Mouse (Mus musculus): ENCODE measurements around the gene Gm3239.
"Not testable (repeated sequence)": the region's sequence is repeated elsewhere in the genome, so short reads cannot be mapped to it uniquely, and the experiment has no call there.

- TF ChIP-seq CTCF (IDR thresholded peaks at IDR 0.05; ENCODE audit: low read depth, low read length); POLR2A (IDR thresholded peaks at IDR 0.05; ENCODE audit: borderline replicate concordance, low read depth, low read length): not testable (repeated sequence)
These were observed 31.9 kb upstream of the Gm3239 start, which contains the start of gene Gm8159 for GRCm38 (mm10) chr14:4632052-4632451.

Measured in bone marrow macrophage, adult 2 months (primary cell).